Mouse (Mus musculus): ENCODE results near the gene Gadd45b. TPM values are rescaled to one million over a fixed set of nuclear protein-coding genes. Genes with fewer than 3 reads are reported as not detected.

Gadd45b gene
- polyA plus RNA-seq, 1 experiment from 2014 or later: 12.3 TPM

DNA sequence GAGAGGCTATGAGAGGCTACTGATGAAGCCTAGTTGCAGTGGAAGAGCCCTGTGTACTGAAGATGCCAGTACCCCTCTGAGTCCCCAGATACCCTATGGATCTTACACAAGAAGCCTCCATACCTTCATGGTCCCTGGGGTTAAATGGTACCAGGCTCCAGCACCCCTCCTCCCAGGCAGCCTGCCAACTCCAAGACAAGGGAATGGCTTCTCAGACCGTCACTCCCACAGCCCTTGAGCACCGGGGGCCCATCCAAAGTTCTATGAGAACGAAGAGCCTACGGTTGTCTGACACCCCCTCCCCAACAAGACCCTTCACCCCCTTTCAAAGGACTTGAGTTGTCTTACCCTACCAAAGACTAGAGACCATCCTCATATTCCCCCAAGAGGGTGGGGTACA, 14.1 kb upstream of the Gadd45b start:
- DNase-seq (ENCODE audit: low spot score) (no peak), ATAC-seq (ENCODE audit: insufficient number of reproducible peaks, low FRiP score, low TSS enrichment, low read depth) (no peak)
- Histone ChIP-seq H3K9ac (ENCODE audit: low read length) (no peak overlapping the region), H3K4me2 (ENCODE audit: low read depth, severe bottlenecking) (no peak overlapping the region), H3K27ac (replicated peaks; ENCODE audit: low read depth, low read length) (no peak overlapping the region), H3K4me1 (ENCODE audit: control insufficient read depth, insufficient read depth, low read length) (0 out of 2 replicates have a peak, but pooled peaks cover 4% of the 10 kb centered on the region), H3K27me3 (ENCODE audit: control insufficient read depth, insufficient read depth, low read length) (no peaks in the 10 kb centered on the region), H3K36me3 (ENCODE audit: control insufficient read depth, insufficient read depth, low read length) (peaks cover 5% of the 10 kb centered on the region; the same call in 1 of the 2 replicates), H3K9me3 (ENCODE audit: control insufficient read depth, low read length) (no peaks in the 10 kb centered on the region), H3K4me3 (ENCODE audit: low read depth, low read length) (no peak overlapping the region)
- whole genome bisulfite sequencing: 92% methylated on average over 4 of the region's 4 CpGs

- Histone ChIP-seq H3K36me3 (ENCODE audit: control insufficient read depth, insufficient read depth, low read length) (peaks cover 5% of the 10 kb centered on the region; the same call in 1 of the 2 replicates), H3K27ac (replicated peaks; ENCODE audit: low read depth, low read length) (no peak overlapping the region), H3K4me1 (ENCODE audit: control insufficient read depth, insufficient read depth, low read length) (0 out of 2 replicates have a peak, but pooled peaks cover 4% of the 10 kb centered on the region), H3K9me3 (ENCODE audit: control insufficient read depth, low read length) (no peaks in the 10 kb centered on the region), H3K4me3 (ENCODE audit: low read depth, low read length) (peak overlapping the region; percentile 92), H3K9ac (ENCODE audit: low read length) (peak overlapping the region; percentile 78), H3K4me2 (ENCODE audit: low read depth, severe bottlenecking) (peak overlapping the region; percentile 65), H3K27me3 (ENCODE audit: control insufficient read depth, insufficient read depth, low read length) (no peaks in the 10 kb centered on the region)
- 1% methylated on average over 15 of the region's 15 CpGs for WGBS
- DNase-seq (ENCODE audit: low spot score): peak; percentile 43
- ATAC-seq (ENCODE audit: insufficient number of reproducible peaks, low FRiP score, low TSS enrichment, low read depth): peak; percentile 22; the same call in 1 of the 2 replicates
Measured at GRCm38 (mm10) chr10:80917336-80917778, 12.5 kb upstream of the Gadd45b start.

GRCm38 (mm10) chr10:80917779-80918434, 12.0 kb upstream of the Gadd45b start, which contains the start of gene Lmnb2:
Gene Lmnb2 (minus strand): TSS chr10:80918245.
- Histone ChIP-seq H3K27me3 (ENCODE audit: control insufficient read depth, insufficient read depth, low read length) (no peaks in the 10 kb centered on the region), H3K36me3 (ENCODE audit: control insufficient read depth, insufficient read depth, low read length) (peaks cover 3% of the 10 kb centered on the region; the same call in 1 of the 2 replicates), H3K9me3 (ENCODE audit: control insufficient read depth, low read length) (no peaks in the 10 kb centered on the region), H3K9ac (ENCODE audit: low read length) (peak within 1 kb of the TSS; percentile 78), H3K4me2 (ENCODE audit: low read depth, severe bottlenecking) (peak within 1 kb of the TSS; percentile 65), H3K4me3 (ENCODE audit: low read depth, low read length) (peak within 1 kb of the TSS; percentile 92), H3K27ac (replicated peaks; ENCODE audit: low read depth, low read length) (no peak within 1 kb of the TSS), H3K4me1 (ENCODE audit: control insufficient read depth, insufficient read depth, low read length) (0 out of 2 replicates have a peak, but pooled peaks cover 4% of the 10 kb centered on the region)
- peak; percentile 83 for DNase-seq (ENCODE audit: low spot score)
- under 1% methylated on average over 61 of the region's 61 CpGs for WGBS
- ATAC-seq (ENCODE audit: insufficient number of reproducible peaks, low FRiP score, low TSS enrichment, low read depth): peak; percentile 33; the same call in 1 of the 2 replicates

GRCm38 (mm10) chr10:80921923-80922322, 8.0 kb upstream of the Gadd45b start:
- Histone ChIP-seq H3K4me3 (ENCODE audit: low read depth, low read length) (peak overlapping the region; percentile 22; the same call in 1 of the 2 replicates), H3K27ac (replicated peaks; ENCODE audit: low read depth, low read length) (no peak overlapping the region), H3K27me3 (ENCODE audit: control insufficient read depth, insufficient read depth, low read length) (no peaks in the 10 kb centered on the region), H3K4me1 (ENCODE audit: control insufficient read depth, insufficient read depth, low read length) (0 out of 2 replicates have a peak, but pooled peaks cover 4% of the 10 kb centered on the region), H3K36me3 (ENCODE audit: control insufficient read depth, insufficient read depth, low read length) (no peaks in the 10 kb centered on the region), H3K9ac (ENCODE audit: low read length) (peak overlapping the region; percentile 57), H3K4me2 (ENCODE audit: low read depth, severe bottlenecking) (peak overlapping the region; percentile 39), H3K9me3 (ENCODE audit: control insufficient read depth, low read length) (no peaks in the 10 kb centered on the region)
- 5% methylated on average over 16 of the region's 16 CpGs for WGBS
- ATAC-seq (ENCODE audit: insufficient number of reproducible peaks, low FRiP score, low TSS enrichment, low read depth) (no peak), DNase-seq (ENCODE audit: low spot score) (peak; percentile 60)

DNA sequence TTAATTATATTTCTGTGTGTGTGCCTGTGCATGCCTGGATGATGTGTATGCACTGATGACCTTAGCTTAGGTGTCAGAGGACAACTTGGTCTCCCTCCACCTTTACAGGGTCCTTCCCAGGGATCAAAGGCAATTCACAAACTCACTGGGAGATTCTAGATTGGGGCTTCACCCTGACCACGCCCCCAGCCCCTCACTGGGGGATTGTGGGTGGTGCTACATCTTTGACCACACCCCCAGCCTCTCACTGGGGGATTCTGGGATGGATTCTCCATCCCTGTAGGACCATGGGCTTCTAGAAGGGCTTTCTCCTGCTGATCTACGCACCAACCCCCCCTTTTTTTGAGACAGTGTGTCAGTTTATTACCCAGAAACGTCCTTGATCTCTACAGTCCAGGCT, 4.4 kb upstream of the Gadd45b start:
- 49% methylated on average over 3 of the region's 3 CpGs for WGBS
- H3K4me3 ChIP-seq (ENCODE audit: low read depth, low read length): no peak overlapping the region
- H3K36me3 ChIP-seq (ENCODE audit: control insufficient read depth, insufficient read depth, low read length): no peaks in the 10 kb centered on the region
- H3K9ac ChIP-seq (ENCODE audit: low read length): no peak overlapping the region
- H3K27ac ChIP-seq (replicated peaks; ENCODE audit: low read depth, low read length): no peak overlapping the region
- no peak for ATAC-seq (ENCODE audit: insufficient number of reproducible peaks, low FRiP score, low TSS enrichment, low read depth)
- no peaks in the 10 kb centered on the region for H3K27me3 ChIP-seq (ENCODE audit: control insufficient read depth, insufficient read depth, low read length)
- no peak overlapping the region for H3K4me2 ChIP-seq (ENCODE audit: low read depth, severe bottlenecking)
- peaks cover 10% of the 10 kb centered on the region; the same call in 1 of the 2 replicates for H3K4me1 ChIP-seq (ENCODE audit: control insufficient read depth, insufficient read depth, low read length)
- no peaks in the 10 kb centered on the region for H3K9me3 ChIP-seq (ENCODE audit: control insufficient read depth, low read length)
- DNase-seq (ENCODE audit: low spot score): no peak

- Histone ChIP-seq H3K4me2 (ENCODE audit: low read depth, severe bottlenecking) (peak overlapping the region; percentile 81), H3K9ac (ENCODE audit: low read length) (peak overlapping the region; percentile 45), H3K27ac (replicated peaks; ENCODE audit: low read depth, low read length) (no peak overlapping the region), H3K9me3 (ENCODE audit: control insufficient read depth, low read length) (no peaks in the 10 kb centered on the region), H3K4me3 (ENCODE audit: low read depth, low read length) (peak overlapping the region; percentile 56), H3K36me3 (ENCODE audit: control insufficient read depth, insufficient read depth, low read length) (no peaks in the 10 kb centered on the region), H3K27me3 (ENCODE audit: control insufficient read depth, insufficient read depth, low read length) (peaks cover 28% of the 10 kb centered on the region), H3K4me1 (ENCODE audit: control insufficient read depth, insufficient read depth, low read length) (peaks cover 42% of the 10 kb centered on the region)
- peak; percentile 91 for DNase-seq (ENCODE audit: low spot score)
- under 1% methylated on average over 48 of the region's 48 CpGs for WGBS
- ATAC-seq (ENCODE audit: insufficient number of reproducible peaks, low FRiP score, low TSS enrichment, low read depth): 0 out of 2 replicates have a peak, but pooled peaks have one; percentile 11
Measured at GRCm38 (mm10) chr10:80928586-80929298, 1.1 kb upstream of the Gadd45b start.

GRCm38 (mm10) chr10:80930361-80931152, 684 bp downstream of the Gadd45b start:
- DNase-seq (ENCODE audit: low spot score): peak; percentile 37
- ATAC-seq (ENCODE audit: insufficient number of reproducible peaks, low FRiP score, low TSS enrichment, low read depth): no peak

More at GRCm38 (mm10) chr10:80930361-80931152, 684 bp downstream of the Gadd45b start:
- WGBS: under 1% methylated on average over 44 of the region's 45 CpGs
- Histone ChIP-seq H3K36me3 (ENCODE audit: control insufficient read depth, insufficient read depth, low read length) (no peaks in the 10 kb centered on the region), H3K4me1 (ENCODE audit: control insufficient read depth, insufficient read depth, low read length) (peaks cover 54% of the 10 kb centered on the region), H3K27ac (replicated peaks; ENCODE audit: low read depth, low read length) (no peak overlapping the region), H3K4me3 (ENCODE audit: low read depth, low read length) (peak overlapping the region; percentile 56), H3K4me2 (ENCODE audit: low read depth, severe bottlenecking) (peak overlapping the region; percentile 81), H3K9ac (ENCODE audit: low read length) (peak overlapping the region; percentile 68), H3K9me3 (ENCODE audit: control insufficient read depth, low read length) (no peaks in the 10 kb centered on the region), H3K27me3 (ENCODE audit: control insufficient read depth, insufficient read depth, low read length) (peaks cover 37% of the 10 kb centered on the region)

All from limb, embryonic 11.5 days (tissue).